Mouse (Mus musculus) bone marrow, adult 2 months (tissue): Measurements from ENCODE around the gene Spats1.

Experiments
- CTCF ChIP-seq: fragments of 200-500 bp; IDR thresholded peaks from 2 replicates; pipeline ENCODE4 v1.5.1; 2011; ENCODE audit warnings: low read length, control low read depth; ENCODE audit not compliant: control insufficient read depth, insufficient read depth
- POLR2A ChIP-seq: fragments of 200-500 bp; IDR thresholded peaks from 2 replicates; pipeline ENCODE4 v1.6.1; 2011; ENCODE audit warnings: low read depth, mild to moderate bottlenecking, control low read depth, low read length, borderline replicate concordance; ENCODE audit not compliant: control insufficient read depth

- TF ChIP-seq POLR2A (no peak), CTCF (no peak)
These were observed 35.7 kb upstream of the Spats1 start for GRCm38 (mm10) chr17:45510871-45511270.
